Mouse (Mus musculus): Measurements from ENCODE around the gene Cfap99. TPM values are rescaled to one million over a fixed set of nuclear protein-coding genes. Genes with fewer than 3 reads are reported as not detected.

Cfap99 gene
- polyA plus RNA-seq, 1 experiment from 2014 or later, result not detected

- WGBS, result 55% methylated on average over 2 of the region's 2 CpGs
Observed at GRCm38 (mm10) chr5:34289286-34289685, 886 bp downstream of the Cfap99 start.

GRCm38 (mm10) chr5:34293363-34293762 lies 5.0 kb downstream of the Cfap99 start:
- no peaks in the 10 kb centered on the region for H3K4me1 ChIP-seq (replicated peaks; ENCODE audit: control insufficient read depth, insufficient read depth, low read length)
- TF ChIP-seq CTCF (IDR thresholded peaks at IDR 0.05; ENCODE audit: low read depth), result peak; percentile 50
- H3K4me3 ChIP-seq (ENCODE audit: low read depth, low read length), result no peak overlapping the region
- no peak overlapping the region for H3K27ac ChIP-seq (ENCODE audit: low read depth, low read length)
- peaks cover 15% of the 10 kb centered on the region for H3K27me3 ChIP-seq (replicated peaks; ENCODE audit: control insufficient read depth, insufficient read depth, low read length)
- H3K9me3 ChIP-seq (ENCODE audit: control insufficient read depth), result no peaks in the 10 kb centered on the region
- no peak overlapping the region for H3K4me2 ChIP-seq (replicated peaks; ENCODE audit: low read depth)
- H3K36me3 ChIP-seq (ENCODE audit: control insufficient read depth, insufficient read depth), result no peaks in the 10 kb centered on the region
- WGBS, result 86% methylated on average over 6 of the region's 6 CpGs
- no peak overlapping the region for H3K9ac ChIP-seq (ENCODE audit: low read depth, low read length)
- ATAC-seq, result no peak

More at GRCm38 (mm10) chr5:34289286-34289685, 886 bp downstream of the Cfap99 start:
- Histone ChIP-seq H3K4me1 (replicated peaks; ENCODE audit: control insufficient read depth, insufficient read depth, low read length) (no peaks in the 10 kb centered on the region), H3K36me3 (ENCODE audit: control insufficient read depth, insufficient read depth) (no peaks in the 10 kb centered on the region), H3K27ac (ENCODE audit: low read depth, low read length) (no peak overlapping the region), H3K9me3 (ENCODE audit: control insufficient read depth) (no peaks in the 10 kb centered on the region), H3K4me3 (ENCODE audit: low read depth, low read length) (no peak overlapping the region), H3K9ac (ENCODE audit: low read depth, low read length) (no peak overlapping the region), H3K4me2 (replicated peaks; ENCODE audit: low read depth) (no peak overlapping the region), H3K27me3 (replicated peaks; ENCODE audit: control insufficient read depth, insufficient read depth, low read length) (peaks cover 45% of the 10 kb centered on the region)
- no peak for TF ChIP-seq CTCF (IDR thresholded peaks at IDR 0.05; ENCODE audit: low read depth)
- no peak for ATAC-seq

- no peak for TF ChIP-seq CTCF (IDR thresholded peaks at IDR 0.05; ENCODE audit: low read depth)
- peaks cover 3% of the 10 kb centered on the region; the same call in 1 of the 2 replicates for H3K27me3 ChIP-seq (replicated peaks; ENCODE audit: control insufficient read depth, insufficient read depth, low read length)
- H3K27ac ChIP-seq (ENCODE audit: low read depth, low read length), result peak overlapping the region; percentile 64
- no peak overlapping the region for H3K4me3 ChIP-seq (ENCODE audit: low read depth, low read length)
- no peak overlapping the region for H3K4me2 ChIP-seq (replicated peaks; ENCODE audit: low read depth)
- peak; percentile 88 for ATAC-seq
- H3K36me3 ChIP-seq (ENCODE audit: control insufficient read depth, insufficient read depth), result no peaks in the 10 kb centered on the region
- no peaks in the 10 kb centered on the region for H3K4me1 ChIP-seq (replicated peaks; ENCODE audit: control insufficient read depth, insufficient read depth, low read length)
- no peak overlapping the region for H3K9ac ChIP-seq (ENCODE audit: low read depth, low read length)
- WGBS, result 29% methylated on average over 2 of the region's 2 CpGs
- no peaks in the 10 kb centered on the region for H3K9me3 ChIP-seq (ENCODE audit: control insufficient read depth)
Observed at GRCm38 (mm10) chr5:34294696-34295095, 6.3 kb downstream of the Cfap99 start.

GRCm38 (mm10) chr5:34295141-34295540 lies 6.7 kb downstream of the Cfap99 start:
- TF ChIP-seq CTCF (IDR thresholded peaks at IDR 0.05; ENCODE audit: low read depth), result no peak
- ATAC-seq, result no peak

GRCm38 (mm10) chr5:34298061-34298460 lies 9.7 kb downstream of the Cfap99 start:
- no peak for TF ChIP-seq CTCF (IDR thresholded peaks at IDR 0.05; ENCODE audit: low read depth)
- H3K27ac ChIP-seq (ENCODE audit: low read depth, low read length), result no peak overlapping the region
- H3K9me3 ChIP-seq (ENCODE audit: control insufficient read depth), result no peaks in the 10 kb centered on the region
- no peak overlapping the region for H3K9ac ChIP-seq (ENCODE audit: low read depth, low read length)
- WGBS, result 45% methylated on average over 4 of the region's 4 CpGs
- H3K4me2 ChIP-seq (replicated peaks; ENCODE audit: low read depth), result no peak overlapping the region
- H3K4me1 ChIP-seq (replicated peaks; ENCODE audit: control insufficient read depth, insufficient read depth, low read length), result no peaks in the 10 kb centered on the region
- H3K36me3 ChIP-seq (ENCODE audit: control insufficient read depth, insufficient read depth), result no peaks in the 10 kb centered on the region
- no peak overlapping the region for H3K4me3 ChIP-seq (ENCODE audit: low read depth, low read length)
- no peaks in the 10 kb centered on the region for H3K27me3 ChIP-seq (replicated peaks; ENCODE audit: control insufficient read depth, insufficient read depth, low read length)
- ATAC-seq, result no peak

More at GRCm38 (mm10) chr5:34295141-34295540, 6.7 kb downstream of the Cfap99 start:
- H3K27me3 ChIP-seq (replicated peaks; ENCODE audit: control insufficient read depth, insufficient read depth, low read length), result no peaks in the 10 kb centered on the region
- H3K4me1 ChIP-seq (replicated peaks; ENCODE audit: control insufficient read depth, insufficient read depth, low read length), result no peaks in the 10 kb centered on the region
- H3K4me2 ChIP-seq (replicated peaks; ENCODE audit: low read depth), result no peak overlapping the region
- no peak overlapping the region for H3K9ac ChIP-seq (ENCODE audit: low read depth, low read length)
- WGBS, result 82% methylated on average over 2 of the region's 2 CpGs
- H3K4me3 ChIP-seq (ENCODE audit: low read depth, low read length), result no peak overlapping the region
- no peak overlapping the region; the same call in 1 of the 2 replicates for H3K27ac ChIP-seq (ENCODE audit: low read depth, low read length)
- H3K9me3 ChIP-seq (ENCODE audit: control insufficient read depth), result no peaks in the 10 kb centered on the region
- no peaks in the 10 kb centered on the region for H3K36me3 ChIP-seq (ENCODE audit: control insufficient read depth, insufficient read depth)

GRCm38 (mm10) chr5:34298937-34299535 lies 10.6 kb downstream of the Cfap99 start:
- no peak for ATAC-seq

More at GRCm38 (mm10) chr5:34298937-34299535, 10.6 kb downstream of the Cfap99 start:
- Histone ChIP-seq H3K36me3 (ENCODE audit: control insufficient read depth, insufficient read depth) (no peaks in the 10 kb centered on the region), H3K27me3 (replicated peaks; ENCODE audit: control insufficient read depth, insufficient read depth, low read length) (no peaks in the 10 kb centered on the region), H3K9me3 (ENCODE audit: control insufficient read depth) (no peaks in the 10 kb centered on the region), H3K4me3 (ENCODE audit: low read depth, low read length) (no peak overlapping the region), H3K4me1 (replicated peaks; ENCODE audit: control insufficient read depth, insufficient read depth, low read length) (no peaks in the 10 kb centered on the region), H3K9ac (ENCODE audit: low read depth, low read length) (no peak overlapping the region), H3K4me2 (replicated peaks; ENCODE audit: low read depth) (no peak overlapping the region), H3K27ac (ENCODE audit: low read depth, low read length) (no peak overlapping the region)
- TF ChIP-seq CTCF (IDR thresholded peaks at IDR 0.05; ENCODE audit: low read depth), result no peak
- 77% methylated on average over 10 of the region's 10 CpGs for WGBS
